Mouse (Mus musculus): ENCODE measurements at regions not wholly inside any gene's neighbourhood (a gene's known extent, or its start where the extent isn't known, plus 50 kb on each side); places are given as distances from the start of the nearest gene placed in this dataset.

DNA sequence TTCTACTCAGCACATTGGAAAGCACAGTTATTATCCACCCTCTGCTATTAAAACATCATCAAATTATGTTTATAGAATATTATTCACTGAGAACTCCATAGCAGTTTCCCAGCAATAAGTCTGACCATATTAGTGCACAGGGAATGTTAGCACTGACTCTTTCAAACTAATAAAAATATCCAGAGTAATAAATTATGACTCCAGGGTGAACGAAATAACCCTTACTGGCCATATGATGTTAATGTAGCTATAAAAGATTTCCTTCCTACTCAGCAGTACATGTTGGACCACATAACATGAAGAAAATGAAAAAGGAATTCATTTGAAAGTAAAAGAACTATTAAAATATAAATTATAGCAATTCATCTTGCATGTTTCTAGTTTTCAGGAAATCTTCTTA is 693.0 kb upstream of the Adgrl3 start:
- H3K9me3 ChIP-seq (ENCODE audit: control insufficient read depth, low read length), result no peaks in the 10 kb centered on the region

DNA sequence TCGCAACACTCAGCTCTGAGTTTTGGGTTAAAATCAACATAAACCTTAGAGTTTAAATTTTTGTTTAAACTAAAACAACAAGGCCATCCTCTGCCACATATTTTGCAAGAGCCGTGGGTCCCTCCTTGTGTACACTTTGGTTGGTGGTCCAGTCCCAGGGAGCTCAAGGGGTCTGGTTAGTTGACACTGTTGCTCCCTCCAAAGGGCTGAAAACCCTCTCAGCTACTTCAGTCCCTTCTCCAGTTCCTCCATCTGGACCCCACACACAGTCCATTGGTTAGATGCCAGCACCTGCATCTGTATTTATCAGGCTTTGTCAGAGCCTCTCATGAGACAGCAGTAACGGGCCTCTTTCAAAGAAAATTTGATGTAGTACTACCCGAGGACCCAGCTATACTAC is 674.8 kb upstream of the Adgrl3 start:
- Histone ChIP-seq H3K4me1 (ENCODE audit: control insufficient read depth, insufficient read depth, low read length) (no peaks in the 10 kb centered on the region), H3K4me2 (replicated peaks; ENCODE audit: low read depth, low read length, severe bottlenecking) (no peak overlapping the region), H3K4me3 (replicated peaks; ENCODE audit: low read length) (no peak overlapping the region), H3K9ac (ENCODE audit: low read depth, low read length, severe bottlenecking) (no peak overlapping the region), H3K36me3 (ENCODE audit: control insufficient read depth, insufficient read depth, low read length) (no peaks in the 10 kb centered on the region), H3K27ac (replicated peaks; ENCODE audit: low read depth, low read length) (no peak overlapping the region), H3K9me3 (ENCODE audit: control insufficient read depth, low read length) (no peaks in the 10 kb centered on the region), H3K27me3 (ENCODE audit: control insufficient read depth, insufficient read depth, low read length) (no peaks in the 10 kb centered on the region)
- WGBS, result 69% methylated on average over 4 of the region's 4 CpGs
- TF ChIP-seq POLR2A (IDR thresholded peaks at IDR 0.05; ENCODE audit: borderline replicate concordance, extremely low read depth, insufficient read depth, insufficient read length), result no peak
- ATAC-seq (ENCODE audit: low FRiP score, low read depth), result no peak
- DNase-seq (ENCODE audit: low spot score), result peak; percentile 14

More for the DNA sequence above, 693.0 kb upstream of the Adgrl3 start:
- H3K27ac ChIP-seq (replicated peaks; ENCODE audit: low read depth, low read length), result no peak overlapping the region
- 31% methylated on average over 1 of the region's 1 CpGs for WGBS
- H3K4me3 ChIP-seq (replicated peaks; ENCODE audit: low read length), result no peak overlapping the region
- no peaks in the 10 kb centered on the region for H3K4me1 ChIP-seq (ENCODE audit: control insufficient read depth, insufficient read depth, low read length)
- H3K9ac ChIP-seq (ENCODE audit: low read depth, low read length, severe bottlenecking), result no peak overlapping the region
- ATAC-seq (ENCODE audit: low FRiP score, low read depth) (no peak), DNase-seq (ENCODE audit: low spot score) (no peak)
- TF ChIP-seq POLR2A (IDR thresholded peaks at IDR 0.05; ENCODE audit: borderline replicate concordance, extremely low read depth, insufficient read depth, insufficient read length), result no peak
- no peaks in the 10 kb centered on the region for H3K36me3 ChIP-seq (ENCODE audit: control insufficient read depth, insufficient read depth, low read length)
- H3K4me2 ChIP-seq (replicated peaks; ENCODE audit: low read depth, low read length, severe bottlenecking), result no peak overlapping the region
- H3K27me3 ChIP-seq (ENCODE audit: control insufficient read depth, insufficient read depth, low read length), result no peaks in the 10 kb centered on the region

DNA sequence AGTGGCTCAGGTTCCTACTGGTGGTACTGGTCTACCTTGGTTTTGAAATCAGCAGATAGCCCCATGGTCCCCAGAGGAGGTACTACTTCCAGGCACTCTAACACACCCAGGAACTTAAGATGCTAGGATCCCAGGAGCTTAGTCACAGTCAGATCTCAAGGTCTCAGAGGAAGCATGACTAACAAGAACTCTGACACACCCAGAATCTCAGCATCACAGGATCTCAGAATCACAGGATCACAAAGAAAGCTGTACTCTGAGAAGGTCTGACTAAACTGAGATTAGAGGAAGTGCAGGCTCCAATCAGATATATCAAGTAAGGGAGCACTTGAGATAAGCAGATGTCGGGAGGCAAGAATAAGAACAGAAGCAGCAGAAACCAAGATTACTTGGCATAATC is 661.7 kb upstream of the Adgrl3 start:
- Histone ChIP-seq H3K9me3 (ENCODE audit: control insufficient read depth, low read length) (no peaks in the 10 kb centered on the region), H3K4me2 (replicated peaks; ENCODE audit: low read depth, low read length, severe bottlenecking) (no peak overlapping the region), H3K27me3 (ENCODE audit: control insufficient read depth, insufficient read depth, low read length) (no peaks in the 10 kb centered on the region), H3K4me3 (replicated peaks; ENCODE audit: low read length) (no peak overlapping the region), H3K4me1 (ENCODE audit: control insufficient read depth, insufficient read depth, low read length) (no peaks in the 10 kb centered on the region), H3K9ac (ENCODE audit: low read depth, low read length, severe bottlenecking) (no peak overlapping the region), H3K27ac (replicated peaks; ENCODE audit: low read depth, low read length) (no peak overlapping the region), H3K36me3 (ENCODE audit: control insufficient read depth, insufficient read depth, low read length) (no peaks in the 10 kb centered on the region)
- no peak for DNase-seq (ENCODE audit: low spot score)
- TF ChIP-seq POLR2A (IDR thresholded peaks at IDR 0.05; ENCODE audit: borderline replicate concordance, extremely low read depth, insufficient read depth, insufficient read length), result no peak
- ATAC-seq (ENCODE audit: low FRiP score, low read depth), result no peak
- whole genome bisulfite sequencing, result 93% methylated on average over 1 of the region's 1 CpGs

DNA sequence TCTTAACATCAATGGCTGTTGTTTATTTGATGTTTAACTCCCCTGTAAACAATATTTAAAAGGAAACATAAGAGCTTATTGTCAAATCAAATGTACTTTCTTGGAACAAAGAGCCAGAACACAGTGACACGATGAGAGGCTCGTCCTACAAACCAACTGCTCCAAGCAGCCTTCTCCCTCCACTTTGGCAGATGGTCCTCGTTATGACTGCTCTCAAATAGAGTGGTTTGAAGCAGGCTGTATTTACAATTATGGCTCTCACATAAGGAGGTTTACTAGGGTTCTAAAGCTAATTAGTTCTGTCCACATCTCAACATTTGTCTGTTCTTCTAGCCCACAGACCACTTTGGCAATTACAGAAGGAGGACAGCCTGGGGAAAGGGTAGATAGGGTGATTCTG is 626.3 kb upstream of the Adgrl3 start:
- no peak for ATAC-seq (ENCODE audit: low FRiP score, low read depth)
- Histone ChIP-seq H3K27ac (replicated peaks; ENCODE audit: low read depth, low read length) (no peak overlapping the region), H3K9ac (ENCODE audit: low read depth, low read length, severe bottlenecking) (no peak overlapping the region), H3K4me3 (replicated peaks; ENCODE audit: low read length) (no peak overlapping the region), H3K27me3 (ENCODE audit: control insufficient read depth, insufficient read depth, low read length) (no peaks in the 10 kb centered on the region), H3K36me3 (ENCODE audit: control insufficient read depth, insufficient read depth, low read length) (no peaks in the 10 kb centered on the region), H3K9me3 (ENCODE audit: control insufficient read depth, low read length) (no peaks in the 10 kb centered on the region), H3K4me2 (replicated peaks; ENCODE audit: low read depth, low read length, severe bottlenecking) (no peak overlapping the region), H3K4me1 (ENCODE audit: control insufficient read depth, insufficient read depth, low read length) (no peaks in the 10 kb centered on the region)
- DNase-seq (ENCODE audit: low spot score), result peak; percentile 4
- no peak for TF ChIP-seq POLR2A (IDR thresholded peaks at IDR 0.05; ENCODE audit: borderline replicate concordance, extremely low read depth, insufficient read depth, insufficient read length)
- 17% methylated on average over 3 of the region's 3 CpGs for WGBS

DNA sequence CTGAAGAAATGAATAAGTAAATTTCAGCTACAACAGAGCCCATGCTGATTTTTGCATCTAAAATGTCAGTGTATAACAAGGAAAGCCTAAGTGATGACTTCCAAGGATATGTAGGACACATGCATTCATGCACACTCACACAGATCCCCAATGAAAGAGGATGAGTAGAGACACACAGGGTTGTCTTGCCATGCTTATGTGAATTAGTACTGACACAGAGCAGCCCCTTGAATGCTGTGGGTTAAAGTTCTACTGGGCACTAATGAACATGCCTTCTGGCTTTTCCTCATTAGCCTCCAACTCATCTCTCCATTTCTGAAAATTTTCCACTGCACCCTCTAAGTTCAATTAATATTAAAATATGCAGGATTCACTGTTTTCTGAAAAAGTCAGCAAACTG is 617.3 kb upstream of the Adgrl3 start:
- no peak for TF ChIP-seq POLR2A (IDR thresholded peaks at IDR 0.05; ENCODE audit: borderline replicate concordance, extremely low read depth, insufficient read depth, insufficient read length)
- no peaks in the 10 kb centered on the region for H3K9me3 ChIP-seq (ENCODE audit: control insufficient read depth, low read length)
- no peaks in the 10 kb centered on the region for H3K4me1 ChIP-seq (ENCODE audit: control insufficient read depth, insufficient read depth, low read length)
- no peak for DNase-seq (ENCODE audit: low spot score)
- no peak overlapping the region for H3K9ac ChIP-seq (ENCODE audit: low read depth, low read length, severe bottlenecking)
- no peaks in the 10 kb centered on the region for H3K36me3 ChIP-seq (ENCODE audit: control insufficient read depth, insufficient read depth, low read length)
- no peak overlapping the region for H3K4me2 ChIP-seq (replicated peaks; ENCODE audit: low read depth, low read length, severe bottlenecking)
- H3K27ac ChIP-seq (replicated peaks; ENCODE audit: low read depth, low read length), result no peak overlapping the region
- no peak overlapping the region for H3K4me3 ChIP-seq (replicated peaks; ENCODE audit: low read length)
- no peak for ATAC-seq (ENCODE audit: low FRiP score, low read depth)
- no peaks in the 10 kb centered on the region for H3K27me3 ChIP-seq (ENCODE audit: control insufficient read depth, insufficient read depth, low read length)

DNA sequence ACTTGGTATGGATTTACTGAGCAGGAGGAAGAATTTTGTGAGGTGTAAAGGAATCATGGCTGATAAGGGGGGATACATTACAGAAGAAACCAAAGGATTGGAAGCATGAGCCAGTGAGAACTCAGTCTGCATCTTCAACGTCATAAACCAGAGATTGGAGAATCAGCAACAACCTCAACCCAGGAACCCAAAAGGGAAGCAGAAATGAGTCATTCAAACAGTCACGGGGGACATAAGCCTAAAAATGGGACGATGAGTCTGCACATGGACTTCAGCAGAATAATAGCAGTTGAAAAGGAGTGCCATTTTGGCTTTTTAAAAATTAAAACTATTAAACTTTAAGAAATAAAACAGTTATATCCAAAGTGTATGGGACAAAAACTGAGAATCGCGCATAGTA is 603.8 kb upstream of the Adgrl3 start:
- no peaks in the 10 kb centered on the region for H3K9me3 ChIP-seq (ENCODE audit: control insufficient read depth, low read length)
- no peaks in the 10 kb centered on the region for H3K27me3 ChIP-seq (ENCODE audit: control insufficient read depth, insufficient read depth, low read length)
- H3K9ac ChIP-seq (ENCODE audit: low read depth, low read length, severe bottlenecking), result no peak overlapping the region
- H3K36me3 ChIP-seq (ENCODE audit: control insufficient read depth, insufficient read depth, low read length), result no peaks in the 10 kb centered on the region
- no peaks in the 10 kb centered on the region for H3K4me1 ChIP-seq (ENCODE audit: control insufficient read depth, insufficient read depth, low read length)
- no peak overlapping the region for H3K4me3 ChIP-seq (replicated peaks; ENCODE audit: low read length)
- no peak for DNase-seq (ENCODE audit: low spot score)
- ATAC-seq (ENCODE audit: low FRiP score, low read depth), result no peak
- 87% methylated on average over 5 of the region's 5 CpGs for WGBS
- no peak overlapping the region for H3K4me2 ChIP-seq (replicated peaks; ENCODE audit: low read depth, low read length, severe bottlenecking)
- no peak overlapping the region for H3K27ac ChIP-seq (replicated peaks; ENCODE audit: low read depth, low read length)
- no peak for TF ChIP-seq POLR2A (IDR thresholded peaks at IDR 0.05; ENCODE audit: borderline replicate concordance, extremely low read depth, insufficient read depth, insufficient read length)
